Mouse (Mus musculus): Measurements from ENCODE around the gene D7Ertd443e. TPM values are rescaled to one million over a fixed set of nuclear protein-coding genes. Genes with fewer than 3 reads are reported as not detected.

The D7Ertd443e gene
- polyA plus RNA-seq, 1 experiment from 2014 or later: 0.35 TPM

- no peak for ATAC-seq (ENCODE audit: low FRiP score)
- Histone ChIP-seq H3K36me3 (no peaks in the 10 kb centered on the region), H3K9me3 (replicated peaks) (no peaks in the 10 kb centered on the region), H3K4me3 (replicated peaks) (no peak overlapping the region), H3K4me1 (no peaks in the 10 kb centered on the region), H3K27ac (replicated peaks) (no peak overlapping the region), H3K27me3 (replicated peaks) (no peaks in the 10 kb centered on the region), H3K4me2 (no peak overlapping the region), H3K9ac (replicated peaks) (no peak overlapping the region)
- WGBS: 67% methylated on average over 5 of the region's 5 CpGs
Measured at GRCm38 (mm10) chr7:134372276-134372675, 13.2 kb downstream of the D7Ertd443e start.

- no peaks in the 10 kb centered on the region for H3K9me3 ChIP-seq (replicated peaks)
- H3K4me3 ChIP-seq (replicated peaks): no peak overlapping the region
- 62% methylated on average over 4 of the region's 4 CpGs for WGBS
Measured at GRCm38 (mm10) chr7:134369241-134369640, 16.2 kb downstream of the D7Ertd443e start.

DNA sequence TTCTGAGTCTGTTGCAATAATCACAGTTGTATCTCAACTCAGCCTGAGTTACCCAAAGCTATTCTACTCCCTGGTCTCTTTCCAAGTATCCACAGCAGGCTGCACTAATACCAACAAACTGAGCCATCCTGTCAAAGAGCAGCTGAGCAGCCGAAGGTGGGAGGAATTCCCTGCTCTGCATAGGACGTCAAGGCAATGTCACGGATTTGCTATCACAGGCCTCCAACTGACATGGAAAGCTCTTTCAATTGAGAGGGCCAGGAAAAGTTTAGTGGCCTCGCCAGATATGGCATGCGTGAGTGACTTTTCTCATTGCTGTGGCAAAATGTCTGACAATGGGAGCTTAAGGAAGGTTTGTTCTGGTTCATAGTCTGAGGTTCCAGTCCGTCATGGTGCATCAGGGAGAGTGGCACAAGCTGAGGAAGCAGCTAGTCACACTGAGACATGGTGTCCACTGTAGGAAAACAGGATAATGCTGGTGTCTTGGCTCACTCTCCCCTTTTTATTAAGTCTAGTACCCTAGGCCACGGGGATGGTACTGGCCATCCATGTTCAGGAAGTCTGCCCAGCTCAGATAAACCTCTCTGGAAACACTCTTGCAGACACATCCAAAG lies 23.1 kb downstream of the D7Ertd443e start:
- Histone ChIP-seq H3K4me3 (replicated peaks) (no peak overlapping the region), H3K4me1 (no peaks in the 10 kb centered on the region), H3K27me3 (replicated peaks) (no peaks in the 10 kb centered on the region), H3K9ac (replicated peaks) (no peak overlapping the region), H3K27ac (replicated peaks) (no peak overlapping the region), H3K4me2 (no peak overlapping the region), H3K36me3 (no peaks in the 10 kb centered on the region), H3K9me3 (replicated peaks) (no peaks in the 10 kb centered on the region)
- WGBS: 46% methylated on average over 7 of the region's 7 CpGs
- ATAC-seq (ENCODE audit: low FRiP score): no peak

More at GRCm38 (mm10) chr7:134369241-134369640, 16.2 kb downstream of the D7Ertd443e start:
- Histone ChIP-seq H3K9ac (replicated peaks) (no peak overlapping the region), H3K4me2 (no peak overlapping the region), H3K4me1 (no peaks in the 10 kb centered on the region), H3K27ac (replicated peaks) (no peak overlapping the region), H3K27me3 (replicated peaks) (no peaks in the 10 kb centered on the region), H3K36me3 (no peaks in the 10 kb centered on the region)
- ATAC-seq (ENCODE audit: low FRiP score): no peak

DNA sequence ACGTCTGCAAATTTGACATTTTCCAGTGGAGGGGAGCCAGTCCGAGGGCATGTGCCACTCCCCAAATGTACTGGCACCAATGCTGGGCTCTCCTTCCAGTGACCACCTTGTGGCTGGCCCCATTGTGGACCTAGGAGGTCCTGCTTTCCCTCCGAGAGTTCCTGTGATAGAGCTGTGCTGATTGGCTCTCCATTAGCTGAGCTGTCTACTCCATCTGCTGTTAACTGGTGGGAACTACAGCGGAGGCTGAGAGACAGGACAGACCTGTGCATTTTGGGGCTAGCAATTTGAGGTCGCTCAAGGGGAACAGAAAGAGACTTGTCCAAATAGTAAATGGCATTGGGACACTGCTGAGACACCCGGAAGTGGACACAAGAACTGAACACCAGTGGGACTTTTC lies 36.6 kb downstream of the D7Ertd443e start:
- Histone ChIP-seq H3K9me3 (replicated peaks) (no peaks in the 10 kb centered on the region), H3K4me3 (replicated peaks) (no peak overlapping the region), H3K4me1 (no peaks in the 10 kb centered on the region), H3K4me2 (no peak overlapping the region), H3K27me3 (replicated peaks) (no peaks in the 10 kb centered on the region), H3K36me3 (no peaks in the 10 kb centered on the region), H3K9ac (replicated peaks) (no peak overlapping the region), H3K27ac (replicated peaks) (no peak overlapping the region)
- WGBS: 46% methylated on average over 6 of the region's 6 CpGs
- ATAC-seq (ENCODE audit: low FRiP score): no peak

DNA sequence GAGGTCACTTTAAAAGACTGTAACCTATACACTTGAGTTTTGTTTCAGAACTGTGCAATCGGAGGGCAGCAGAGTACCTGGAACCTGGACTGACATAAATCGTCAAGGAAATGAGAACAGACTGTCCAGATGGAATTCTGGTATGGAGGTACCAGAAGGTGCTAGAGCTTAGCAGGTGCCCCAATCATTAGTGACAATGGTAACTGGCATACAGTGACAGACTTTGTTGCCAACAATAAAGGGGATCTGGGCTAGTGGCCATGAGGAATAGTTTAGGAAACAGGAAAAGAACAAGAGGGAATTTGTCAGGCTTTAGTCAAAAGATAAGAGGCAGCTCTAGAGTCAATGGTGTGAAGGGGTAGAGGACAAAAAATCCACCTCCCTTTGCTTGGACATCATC lies 43.3 kb downstream of the D7Ertd443e start:
- Histone ChIP-seq H3K4me2 (no peak overlapping the region), H3K27ac (replicated peaks) (no peak overlapping the region), H3K27me3 (replicated peaks) (no peaks in the 10 kb centered on the region), H3K4me1 (no peaks in the 10 kb centered on the region), H3K9ac (replicated peaks) (no peak overlapping the region), H3K36me3 (no peaks in the 10 kb centered on the region), H3K4me3 (replicated peaks) (no peak overlapping the region), H3K9me3 (replicated peaks) (no peaks in the 10 kb centered on the region)
- WGBS: 77% methylated on average over 2 of the region's 2 CpGs
- no peak for ATAC-seq (ENCODE audit: low FRiP score)

DNA sequence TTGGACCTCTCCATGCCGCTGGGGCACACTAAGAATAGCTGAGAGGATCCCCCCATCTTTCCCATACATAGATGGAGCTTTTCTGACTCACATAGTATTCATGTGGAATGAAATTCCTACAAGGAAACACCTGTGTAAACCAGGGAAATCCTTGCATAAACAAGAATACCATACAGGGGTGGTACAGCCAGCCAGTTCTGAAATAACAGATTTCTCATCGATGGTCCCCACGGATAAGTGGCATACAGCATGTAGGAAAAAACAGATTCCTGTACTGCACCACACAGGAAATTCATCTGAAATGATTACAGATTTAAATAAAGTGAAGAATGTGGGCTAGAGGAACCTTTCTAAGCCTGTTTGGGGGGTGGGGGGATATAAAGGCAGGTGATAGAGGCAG lies 49.5 kb downstream of the D7Ertd443e start:
- Histone ChIP-seq H3K9me3 (replicated peaks) (no peaks in the 10 kb centered on the region), H3K4me2 (no peak overlapping the region), H3K9ac (replicated peaks) (no peak overlapping the region), H3K36me3 (no peaks in the 10 kb centered on the region), H3K27me3 (replicated peaks) (no peaks in the 10 kb centered on the region), H3K27ac (replicated peaks) (no peak overlapping the region), H3K4me3 (replicated peaks) (no peak overlapping the region), H3K4me1 (no peaks in the 10 kb centered on the region)
- ATAC-seq (ENCODE audit: low FRiP score): no peak
- 90% methylated on average over 3 of the region's 3 CpGs for WGBS

DNA sequence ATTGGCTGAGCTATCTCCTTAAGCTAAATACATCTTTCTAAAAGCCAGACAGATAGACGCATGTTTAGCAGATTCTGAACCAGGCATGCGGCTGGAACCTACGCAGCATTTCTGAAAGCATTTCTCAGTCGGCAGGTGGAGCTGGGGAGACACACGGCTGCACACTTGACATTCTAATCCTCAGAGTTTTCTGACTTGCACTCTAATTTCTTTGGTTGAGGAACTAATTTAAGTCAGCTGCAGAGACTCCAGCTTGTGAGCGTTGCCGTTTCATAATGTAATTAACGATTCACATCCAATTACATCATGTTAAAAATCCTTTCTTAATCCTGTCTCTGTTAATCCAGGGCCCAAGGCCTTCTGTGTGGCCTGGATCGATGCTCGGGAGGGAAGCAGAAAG lies 64.5 kb downstream of the D7Ertd443e start:
- Histone ChIP-seq H3K4me2 (no peak overlapping the region), H3K27ac (replicated peaks) (no peak overlapping the region), H3K27me3 (replicated peaks) (no peaks in the 10 kb centered on the region), H3K9ac (replicated peaks) (no peak overlapping the region), H3K36me3 (no peaks in the 10 kb centered on the region), H3K9me3 (replicated peaks) (no peaks in the 10 kb centered on the region), H3K4me1 (no peaks in the 10 kb centered on the region), H3K4me3 (replicated peaks) (no peak overlapping the region)
- 71% methylated on average over 10 of the region's 10 CpGs for WGBS
- no peak for ATAC-seq (ENCODE audit: low FRiP score)

GRCm38 (mm10) chr7:134302084-134302483 lies 83.4 kb downstream of the D7Ertd443e start:
- ATAC-seq (ENCODE audit: low FRiP score): no peak
- WGBS: 91% methylated on average over 3 of the region's 3 CpGs
- no peak overlapping the region for H3K4me2 ChIP-seq

DNA sequence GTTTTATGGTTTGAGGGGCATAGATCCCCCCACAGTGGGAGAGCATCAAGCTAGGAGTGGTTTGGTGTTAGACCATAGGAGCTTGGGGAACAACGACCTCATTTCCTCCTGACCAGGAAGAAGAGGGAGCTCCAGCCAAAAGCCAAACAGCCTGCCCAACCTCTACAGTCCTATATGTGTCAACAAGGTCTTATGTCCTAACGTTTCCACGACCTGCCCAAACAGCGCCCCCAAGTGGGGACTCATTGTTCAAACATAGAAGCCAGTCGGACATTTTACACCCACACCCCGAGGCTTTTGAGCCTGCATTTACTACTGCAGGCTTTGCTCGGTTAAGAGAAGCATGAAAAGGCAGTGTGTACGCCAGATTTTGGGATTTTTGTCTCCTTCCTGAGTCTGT lies 84.2 kb downstream of the D7Ertd443e start:
- H3K9ac ChIP-seq (replicated peaks): no peak overlapping the region
- no peaks in the 10 kb centered on the region for H3K4me1 ChIP-seq
- ATAC-seq (ENCODE audit: low FRiP score): no peak
- no peak overlapping the region for H3K27ac ChIP-seq (replicated peaks)
- H3K36me3 ChIP-seq: no peaks in the 10 kb centered on the region
- H3K9me3 ChIP-seq (replicated peaks): 0 out of 2 replicates have a peak, but pooled peaks cover under 1% of the 10 kb centered on the region
- H3K4me2 ChIP-seq: no peak overlapping the region
- H3K27me3 ChIP-seq (replicated peaks): no peaks in the 10 kb centered on the region
- WGBS: 54% methylated on average over 8 of the region's 8 CpGs
- H3K4me3 ChIP-seq (replicated peaks): no peak overlapping the region

More at GRCm38 (mm10) chr7:134302084-134302483, 83.4 kb downstream of the D7Ertd443e start:
- Histone ChIP-seq H3K36me3 (no peaks in the 10 kb centered on the region), H3K9ac (replicated peaks) (no peak overlapping the region), H3K4me3 (replicated peaks) (no peak overlapping the region), H3K27me3 (replicated peaks) (no peaks in the 10 kb centered on the region), H3K9me3 (replicated peaks) (0 out of 2 replicates have a peak, but pooled peaks cover 4% of the 10 kb centered on the region), H3K27ac (replicated peaks) (no peak overlapping the region), H3K4me1 (no peaks in the 10 kb centered on the region)

DNA sequence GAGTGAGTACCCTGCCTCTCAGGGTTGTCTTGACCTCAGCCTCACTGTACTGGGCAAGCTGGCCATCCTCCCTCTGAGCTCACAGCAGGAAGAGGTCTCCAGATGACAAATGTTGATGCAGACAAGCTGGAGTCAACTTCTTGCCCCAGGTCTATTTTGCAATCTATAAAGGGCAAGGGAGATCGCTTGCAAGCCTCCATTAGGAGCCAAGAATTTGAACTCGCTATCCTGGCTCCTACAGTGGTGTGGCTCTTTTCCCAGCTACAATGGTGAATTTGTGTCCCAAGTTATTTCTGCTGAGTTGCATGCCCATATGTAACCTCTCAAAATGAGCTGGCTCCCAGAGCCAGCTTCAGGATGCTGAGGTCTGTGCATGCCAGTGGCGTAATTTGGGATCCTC lies 92.7 kb downstream of the D7Ertd443e start:
- Histone ChIP-seq H3K4me1 (peaks cover 11% of the 10 kb centered on the region), H3K9me3 (replicated peaks) (no peaks in the 10 kb centered on the region), H3K9ac (replicated peaks) (no peak overlapping the region), H3K4me2 (no peak overlapping the region), H3K27me3 (replicated peaks) (no peaks in the 10 kb centered on the region), H3K27ac (replicated peaks) (no peak overlapping the region), H3K36me3 (no peaks in the 10 kb centered on the region), H3K4me3 (replicated peaks) (no peak overlapping the region)
- 91% methylated on average over 3 of the region's 3 CpGs for WGBS
- no peak for ATAC-seq (ENCODE audit: low FRiP score)

DNA sequence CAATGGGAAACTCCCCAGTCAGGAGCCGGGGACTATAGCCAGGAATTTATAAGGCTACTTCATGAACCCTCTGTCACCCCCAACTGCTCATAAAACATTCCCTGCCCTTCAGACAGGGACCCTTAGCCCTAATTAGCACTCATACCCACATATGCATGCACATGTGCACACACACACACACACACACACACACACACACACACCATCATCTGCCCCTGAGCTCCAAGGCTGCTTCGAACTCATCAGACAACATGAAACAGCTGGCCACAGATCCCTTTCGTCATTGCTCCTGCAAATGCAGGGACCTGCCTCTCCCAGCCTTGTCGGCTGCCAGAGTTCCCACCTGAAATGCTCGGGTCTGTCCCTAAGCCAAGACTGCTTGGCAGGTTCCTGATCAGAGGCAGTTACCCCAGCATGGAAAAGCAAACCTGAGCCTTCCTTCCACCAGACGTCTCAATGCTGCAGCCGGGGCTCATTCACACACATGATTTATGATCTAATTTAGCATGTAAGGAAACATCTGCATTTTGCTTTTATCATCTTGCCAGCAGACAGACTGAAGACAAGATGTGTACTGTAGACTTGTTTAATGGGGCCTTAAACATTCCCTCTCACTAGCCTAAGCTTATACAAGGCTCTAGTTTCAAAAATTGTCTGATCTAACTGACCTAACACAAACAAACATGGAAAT lies 95.7 kb downstream of the D7Ertd443e start:
- Histone ChIP-seq H3K9me3 (replicated peaks) (no peaks in the 10 kb centered on the region), H3K36me3 (no peaks in the 10 kb centered on the region), H3K4me1 (peaks cover 14% of the 10 kb centered on the region), H3K4me2 (no peak overlapping the region), H3K9ac (replicated peaks) (no peak overlapping the region), H3K27me3 (replicated peaks) (no peaks in the 10 kb centered on the region), H3K27ac (replicated peaks) (0 out of 2 replicates have a peak overlapping the region, but pooled peaks have one; percentile 15), H3K4me3 (replicated peaks) (no peak overlapping the region)
- no peak for ATAC-seq (ENCODE audit: low FRiP score)
- WGBS: 28% methylated on average over 7 of the region's 7 CpGs

DNA sequence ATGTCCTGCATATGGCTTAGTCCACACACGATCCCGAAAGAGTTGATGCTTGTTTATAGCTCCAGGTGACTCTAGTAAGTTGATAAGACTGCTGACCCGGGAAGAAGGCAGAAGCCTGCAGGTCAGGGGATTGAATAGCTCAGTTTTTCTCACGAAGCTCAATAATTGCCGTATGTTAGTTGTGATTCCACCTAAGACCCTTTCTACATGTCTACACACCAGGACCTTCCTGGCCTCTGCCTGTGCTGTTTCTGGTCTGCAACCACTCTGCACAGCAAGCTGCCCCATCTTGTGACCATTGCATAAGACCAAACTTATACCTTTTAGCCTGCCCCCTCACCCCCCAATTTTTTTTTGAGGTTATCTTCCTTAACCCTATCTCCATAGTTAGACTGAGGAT lies 96.3 kb downstream of the D7Ertd443e start:
- no peaks in the 10 kb centered on the region for H3K27me3 ChIP-seq (replicated peaks)
- 93% methylated on average over 5 of the region's 5 CpGs for WGBS
- H3K9me3 ChIP-seq (replicated peaks): no peaks in the 10 kb centered on the region
- no peak overlapping the region for H3K9ac ChIP-seq (replicated peaks)
- H3K4me2 ChIP-seq: no peak overlapping the region
- no peaks in the 10 kb centered on the region for H3K36me3 ChIP-seq
- H3K4me3 ChIP-seq (replicated peaks): no peak overlapping the region
- ATAC-seq (ENCODE audit: low FRiP score): no peak
- H3K4me1 ChIP-seq: peaks cover 14% of the 10 kb centered on the region
- no peak overlapping the region for H3K27ac ChIP-seq (replicated peaks)
